Mouse (Mus musculus) adrenal gland, postnatal 36 days (tissue): ENCODE data around the gene Cfap46. TPM values are rescaled to one million over a fixed set of nuclear protein-coding genes. Genes with fewer than 3 reads are reported as not detected.
A peak's percentile ranks its signal among the peaks of the same experiment; 100 is the strongest.

ENCODE experiments used
- DNase-seq, 2 experiments: peaks; one replicate each; pipeline ENCODE4 v3.0.0; 2021; ENCODE audit warnings: mixed read lengths in 1 of 2
- long read RNA-seq, 2 experiments: library from polyadenylated mRNA; stranded (forward); transcript quantifications; one replicate each; pipeline ENCODE4 v2.0.0; 2021; ENCODE audit warnings: borderline sequencing depth in 2 of 2
- total RNA-seq, 2 experiments: library from RNA; stranded (reverse); gene quantifications; 2 replicates each; pipeline ENCODE4 v1.2.3; 2021

Cfap46 gene
- total RNA-seq = under 1 TPM; 0.33 to 0.79 TPM
- long read RNA-seq, experiment 1 = 0 reads
- long read RNA-seq, experiment 2 = 0 reads

- DNase-seq = peak; percentile 93 to 96
These were observed at the start of gene Cfap46 for GRCm38 (mm10) chr7:139683706-139684552. Cfap46 (minus strand) TSS chr7:139683817.

DNA sequence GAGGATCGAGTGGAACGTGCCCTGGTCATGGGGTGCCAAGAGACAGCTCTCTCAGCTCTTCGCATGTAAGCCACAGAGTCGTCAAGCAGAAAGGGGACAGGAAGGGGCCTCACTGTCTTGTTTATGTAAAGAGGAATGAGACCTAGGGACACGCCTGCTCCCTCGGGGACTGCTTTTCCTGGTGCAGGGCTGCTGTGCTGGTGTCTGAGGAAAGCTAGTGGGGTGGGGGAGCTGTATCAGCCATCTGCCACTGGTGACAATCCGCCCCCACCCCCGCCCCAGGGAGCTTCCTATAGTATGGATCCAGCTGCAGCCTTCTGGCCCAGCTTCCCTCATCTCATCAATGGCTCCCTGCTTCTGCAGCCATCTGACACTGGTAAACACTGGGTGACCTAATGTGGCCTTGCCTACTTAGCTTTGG is 47.7 kb upstream of the Cfap46 start:
- no peak for DNase-seq

DNA sequence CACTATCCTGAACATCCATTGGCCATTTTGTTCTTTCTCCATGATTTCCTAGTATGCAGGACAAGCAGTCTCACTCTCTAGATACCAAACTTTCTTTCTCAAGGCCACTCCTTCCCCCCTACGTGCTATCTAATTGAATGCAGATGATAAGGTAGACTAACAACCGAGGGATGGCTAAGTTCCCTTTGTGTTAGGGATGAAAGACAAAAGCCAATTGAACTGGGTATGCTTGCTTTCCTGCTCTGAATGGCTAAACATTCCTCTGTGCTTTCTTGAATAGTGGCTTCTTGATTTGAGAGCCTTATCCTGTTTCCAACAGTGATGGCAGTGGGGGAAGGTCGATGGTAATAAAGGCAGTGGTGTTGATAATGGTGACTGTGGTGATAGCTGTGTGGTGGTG is 43.5 kb upstream of the Cfap46 start:
- no peak for DNase-seq

GRCm38 (mm10) chr7:139725641-139726040 is 42.0 kb upstream of the Cfap46 start:
- DNase-seq = no peak

DNA sequence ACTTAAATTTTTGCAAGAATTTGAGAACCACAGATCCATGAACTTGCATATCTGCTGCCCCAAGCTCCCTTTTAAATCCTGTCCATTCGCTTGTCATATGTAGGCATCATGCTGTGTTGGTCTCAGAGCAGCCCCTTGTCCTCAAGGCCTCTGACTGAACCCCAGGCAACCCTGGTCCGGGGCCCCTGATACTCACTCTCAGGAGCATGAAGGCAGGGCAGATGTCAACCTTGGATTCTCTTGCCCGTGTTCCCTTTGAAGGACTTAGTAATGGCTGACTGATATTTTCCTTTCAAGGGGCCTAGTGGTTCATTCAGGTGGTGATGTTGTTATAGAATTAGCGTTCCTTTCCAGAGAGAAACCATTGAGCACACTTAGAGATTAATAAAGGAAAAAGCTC is 40.4 kb upstream of the Cfap46 start:
- no peak for DNase-seq

- no peak for DNase-seq
These were observed 37.6 kb upstream of the Cfap46 start for GRCm38 (mm10) chr7:139721196-139721595.

GRCm38 (mm10) chr7:139717781-139718180 is 34.2 kb upstream of the Cfap46 start:
- peak in 1 of 2 experiments; percentile 1 for DNase-seq

- DNase-seq = no peak
These were observed 28.2 kb upstream of the Cfap46 start for GRCm38 (mm10) chr7:139711821-139712220.

- DNase-seq = no peak
These were observed 22.9 kb upstream of the Cfap46 start for GRCm38 (mm10) chr7:139706411-139707120.

DNA sequence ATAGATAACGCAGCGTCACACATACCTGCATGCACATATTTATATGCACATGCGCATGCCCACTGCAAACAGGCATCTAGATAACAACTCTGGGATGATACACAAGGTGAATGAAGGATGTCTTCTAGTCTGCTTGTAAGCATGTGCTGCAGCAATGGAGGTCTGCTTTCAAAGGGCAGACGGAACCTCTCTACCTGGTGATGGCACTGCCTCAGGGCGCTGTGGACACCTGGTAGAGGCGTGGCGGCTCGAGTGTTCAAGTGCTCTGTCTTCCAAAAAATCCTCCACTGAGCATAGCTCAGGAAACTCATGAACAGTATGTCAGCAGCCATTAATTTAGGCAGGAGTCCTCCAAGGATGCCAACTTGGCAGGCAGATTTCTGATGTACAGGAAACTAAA is 22.2 kb upstream of the Cfap46 start:
- no peak for DNase-seq

GRCm38 (mm10) chr7:139705081-139705480 is 21.5 kb upstream of the Cfap46 start:
- DNase-seq = no peak

DNA sequence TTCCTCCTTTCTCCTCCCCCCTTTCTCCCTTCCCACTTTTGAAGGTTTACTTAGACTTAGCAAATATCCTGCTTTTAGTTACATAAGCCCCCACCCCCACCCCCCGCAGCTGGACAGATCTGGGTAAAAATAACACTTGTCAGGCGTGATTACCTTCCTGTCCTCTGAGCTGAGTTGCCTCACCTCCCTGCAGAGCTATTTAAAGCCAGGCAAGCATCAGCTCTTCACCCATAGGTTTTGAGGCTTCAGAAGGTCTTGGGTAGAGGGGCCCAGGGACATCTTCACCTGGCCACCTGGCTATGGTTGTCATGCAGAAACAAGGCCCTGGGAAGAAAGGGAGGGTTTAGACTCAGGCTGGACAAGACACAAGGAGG is 20.2 kb upstream of the Cfap46 start:
- no peak for DNase-seq

- peak; percentile 83 to 89 for DNase-seq
These were observed 19.7 kb upstream of the Cfap46 start for GRCm38 (mm10) chr7:139703146-139703825.

- no peak for DNase-seq
These were observed 18.2 kb upstream of the Cfap46 start for GRCm38 (mm10) chr7:139701651-139702301.

DNA sequence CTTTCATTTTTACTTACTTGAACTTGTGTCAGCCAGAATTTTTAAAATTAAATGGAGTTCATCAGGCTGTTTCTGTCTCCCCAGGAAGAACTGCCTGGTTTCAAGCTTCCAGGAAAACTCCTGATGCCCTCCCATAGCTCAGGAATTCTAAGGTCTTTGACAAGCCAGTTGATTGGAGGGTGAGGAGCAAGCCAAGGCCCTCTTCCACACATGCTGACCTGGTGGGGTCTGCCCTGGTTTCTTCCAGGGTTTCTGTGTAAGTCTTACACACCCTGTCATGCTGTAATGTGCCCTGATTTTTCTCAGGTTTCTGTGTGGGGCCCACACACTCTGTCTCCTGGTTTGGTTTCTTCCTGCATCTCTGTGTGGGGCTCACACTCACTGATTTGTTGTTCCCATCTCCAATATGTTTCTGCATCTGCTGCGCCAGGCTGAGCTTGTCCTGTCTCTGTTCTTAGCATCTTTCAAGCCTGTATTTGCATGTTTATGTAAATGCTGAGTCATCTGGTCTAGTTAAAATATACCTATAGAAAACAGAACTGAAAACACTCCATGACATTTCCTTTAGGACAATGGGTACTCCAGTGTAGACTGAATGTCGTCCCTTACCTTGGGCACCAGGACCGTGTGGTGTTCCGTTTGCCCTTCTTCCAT is 9.2 kb upstream of the Cfap46 start:
- DNase-seq = no peak

- DNase-seq = no peak
These were observed 8.6 kb upstream of the Cfap46 start for GRCm38 (mm10) chr7:139692211-139692610.

DNA sequence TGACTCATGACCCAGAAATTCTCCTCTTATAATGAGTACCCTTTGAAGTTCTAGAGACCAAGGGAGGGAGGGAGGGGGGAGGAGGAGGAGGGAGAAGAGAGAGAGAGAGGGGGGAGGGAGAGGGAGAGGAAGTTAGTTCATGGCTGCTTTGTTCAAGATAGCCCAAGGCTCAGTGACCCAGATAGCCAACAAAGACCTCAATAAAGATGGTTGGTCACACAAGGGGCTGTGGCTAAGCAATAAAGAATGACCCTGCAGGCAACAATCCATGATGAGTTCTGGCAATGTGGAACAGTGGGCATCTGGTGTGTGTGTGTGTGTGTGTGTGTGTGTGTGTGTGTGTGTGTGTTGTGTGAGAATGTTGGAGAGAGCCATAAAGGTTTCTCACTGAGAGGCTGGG is 1.7 kb upstream of the Cfap46 start:
- DNase-seq = no peak

DNA sequence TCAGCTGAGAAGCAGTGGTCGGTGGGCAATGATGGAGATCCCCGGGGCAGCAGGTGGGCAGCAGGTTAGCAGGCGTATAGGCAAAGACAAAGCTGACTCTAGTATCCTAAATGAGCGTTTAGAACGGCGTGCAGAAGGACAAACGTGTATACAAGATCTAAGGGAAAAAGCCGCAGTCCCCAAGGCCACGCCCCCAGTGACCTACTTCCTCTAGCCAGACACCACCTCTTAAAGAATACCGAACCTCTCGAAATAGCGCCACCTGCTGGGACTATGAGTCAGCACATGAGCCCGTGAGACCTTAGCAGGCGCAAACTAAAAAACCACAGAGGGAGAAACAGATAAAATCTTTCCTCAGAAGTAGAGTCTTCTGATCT is 924 bp upstream of the Cfap46 start:
- peak; percentile 92 to 95 for DNase-seq

- peak; percentile 11 to 30 for DNase-seq
These were observed 1.6 kb downstream of the Cfap46 start for GRCm38 (mm10) chr7:139681921-139682598.

DNA sequence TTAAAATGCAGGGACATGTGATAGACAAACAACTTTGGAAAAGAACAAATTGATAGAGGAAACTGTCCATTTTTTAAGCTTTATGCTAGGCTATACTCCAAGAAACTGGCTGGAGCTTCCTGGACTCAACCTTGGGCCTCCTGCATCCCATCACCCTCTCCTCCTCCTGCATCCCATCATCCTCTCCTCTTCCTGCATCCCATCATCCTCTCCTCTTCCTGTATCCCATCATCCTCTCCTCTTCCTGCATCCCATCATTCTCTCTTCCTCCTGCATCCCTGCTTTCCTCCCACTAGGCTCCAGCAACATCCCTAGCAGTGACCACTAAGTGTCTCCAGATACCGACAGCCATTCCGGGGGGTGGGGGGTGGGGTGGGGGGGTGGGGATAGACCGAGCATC is 7.2 kb downstream of the Cfap46 start:
- DNase-seq = no peak

DNA sequence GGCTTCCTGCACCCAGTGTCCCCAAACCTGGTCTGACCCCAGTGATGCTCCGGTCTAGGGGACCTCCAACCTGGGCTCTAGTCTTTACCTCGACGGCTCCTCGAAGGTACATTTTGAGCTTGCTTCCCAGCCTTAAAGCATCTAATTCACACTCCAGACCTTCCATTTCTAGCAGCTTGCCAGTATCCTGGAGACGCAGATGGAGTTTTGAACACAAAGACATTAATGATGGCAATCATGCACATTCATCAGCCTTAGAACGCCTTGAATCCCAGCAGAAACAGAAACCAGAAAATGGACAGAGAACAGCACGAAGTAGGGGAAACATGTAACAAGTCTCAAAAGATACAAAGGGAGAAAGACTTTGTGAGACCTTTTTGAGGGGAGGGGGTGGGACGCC is 16.7 kb downstream of the Cfap46 start:
- no peak for DNase-seq
